Mouse (Mus musculus) left cerebral cortex, adult 11 months (tissue): Measurements from ENCODE around the gene Fyn.

ENCODE experiments used
- DNase-seq: peaks from one replicate; pipeline ENCODE4 v3.0.0; 2022; ENCODE audit warnings: low spot score

Gene Fyn

DNA sequence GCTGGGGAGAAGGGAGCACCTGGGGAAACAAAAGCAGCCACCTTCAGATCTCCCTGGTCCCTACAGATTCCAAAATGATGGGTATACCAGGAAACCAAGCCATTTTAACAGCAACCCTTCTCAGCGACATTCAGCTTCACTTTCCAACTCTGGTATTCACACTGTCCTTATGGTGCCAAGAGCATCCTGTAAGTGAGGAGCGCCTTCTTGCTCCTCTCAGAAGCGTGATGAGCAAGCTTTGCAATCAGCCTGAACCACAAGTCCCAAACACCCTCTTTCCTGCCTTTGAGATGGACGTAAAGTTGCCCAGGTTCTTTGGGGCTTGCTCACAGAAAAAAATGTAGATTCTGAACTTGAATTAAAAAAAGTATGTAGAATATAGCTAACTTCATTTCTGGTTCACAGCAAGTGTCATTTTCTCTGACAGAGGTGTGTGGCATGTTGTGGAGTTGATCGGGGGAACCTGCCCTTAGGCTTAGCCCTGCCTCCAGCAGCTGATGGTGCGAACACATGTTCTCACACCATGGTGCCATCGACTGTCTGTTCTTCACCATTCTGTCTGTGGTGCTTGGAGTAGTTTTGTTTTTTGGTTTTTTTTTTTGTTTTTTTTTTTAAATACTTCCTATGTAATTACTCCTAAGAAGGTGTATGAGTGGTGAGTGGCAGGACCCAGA is 102.5 kb downstream of the Fyn start:
- DNase-seq: no peak

DNA sequence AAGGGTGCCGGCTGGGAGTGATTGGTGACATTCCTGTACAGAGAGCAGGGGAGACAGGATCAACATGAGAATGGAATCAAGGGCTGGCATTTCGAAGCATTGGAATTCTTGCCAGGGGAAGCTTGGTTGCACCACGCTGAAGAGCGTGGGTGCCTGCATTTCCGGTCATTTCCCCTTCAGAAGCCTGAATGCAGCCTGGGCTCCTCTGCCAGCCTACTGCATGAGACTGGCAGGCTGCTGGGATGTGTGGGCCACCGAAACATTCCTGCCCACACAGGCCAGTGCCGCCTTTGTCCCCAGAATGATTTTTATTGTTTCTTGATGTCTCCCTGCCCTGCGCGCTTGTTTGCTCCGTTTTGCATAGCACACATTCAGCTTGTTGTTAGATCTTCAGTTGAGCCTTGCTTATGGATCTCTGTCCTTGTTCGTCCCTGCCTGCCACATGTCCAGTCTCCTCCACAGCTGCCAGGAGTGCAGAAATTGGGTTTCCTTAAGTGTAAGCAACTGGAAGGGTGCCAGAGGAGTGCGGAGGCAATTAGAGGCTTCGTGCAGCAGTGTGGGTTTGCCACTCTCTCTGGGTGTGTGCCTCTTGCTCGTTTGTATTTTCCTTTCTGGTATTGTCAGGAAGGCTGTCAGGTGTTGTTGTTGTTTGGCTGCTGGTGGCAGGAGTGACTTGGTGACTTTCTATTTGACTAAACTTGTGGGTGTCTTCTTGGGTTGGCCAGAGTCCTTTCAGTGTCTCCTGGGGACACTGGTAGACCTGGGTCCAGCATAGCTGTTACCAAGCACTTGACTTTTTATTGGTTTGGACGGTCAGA is 103.3 kb downstream of the Fyn start:
- peak; percentile 23 for DNase-seq

DNA sequence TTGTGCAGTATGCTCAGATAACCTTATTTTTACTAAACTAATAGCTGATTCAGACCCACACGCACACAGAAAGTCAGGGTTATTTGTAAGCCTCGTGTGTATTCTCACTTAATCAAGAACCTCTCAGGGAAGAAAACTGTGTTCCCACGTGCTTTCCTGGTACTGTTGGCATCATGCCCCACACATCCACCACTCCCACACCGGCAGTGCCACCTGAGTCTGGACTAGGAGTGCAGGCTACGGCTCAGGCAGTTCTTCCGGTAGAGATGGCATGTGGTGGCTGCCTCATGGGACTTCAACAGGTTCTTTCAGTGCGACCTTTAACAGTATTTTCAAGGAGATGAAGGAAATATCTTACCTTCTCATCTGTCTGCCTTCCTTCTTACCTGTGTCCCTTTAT is 104.3 kb downstream of the Fyn start:
- no peak for DNase-seq

DNA sequence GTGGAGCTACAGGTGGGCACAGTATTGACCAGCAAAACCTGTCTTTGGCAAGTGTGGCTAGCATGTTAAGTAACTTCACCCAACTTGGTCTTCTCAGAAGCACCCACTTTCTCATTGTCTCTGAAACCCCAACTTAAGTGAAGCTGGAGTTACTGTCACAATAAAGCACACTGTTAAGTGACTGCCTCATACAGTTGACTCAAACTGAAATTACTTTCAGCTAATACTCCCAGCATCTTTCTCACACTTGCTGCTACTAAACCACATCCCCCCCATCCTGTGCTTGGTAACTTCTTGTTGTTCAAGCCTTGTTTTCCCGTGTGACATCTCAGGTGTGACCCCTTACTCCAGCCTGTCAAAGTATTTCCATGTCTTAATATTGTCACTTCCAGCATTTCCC is 110.7 kb downstream of the Fyn start:
- no peak for DNase-seq

DNA sequence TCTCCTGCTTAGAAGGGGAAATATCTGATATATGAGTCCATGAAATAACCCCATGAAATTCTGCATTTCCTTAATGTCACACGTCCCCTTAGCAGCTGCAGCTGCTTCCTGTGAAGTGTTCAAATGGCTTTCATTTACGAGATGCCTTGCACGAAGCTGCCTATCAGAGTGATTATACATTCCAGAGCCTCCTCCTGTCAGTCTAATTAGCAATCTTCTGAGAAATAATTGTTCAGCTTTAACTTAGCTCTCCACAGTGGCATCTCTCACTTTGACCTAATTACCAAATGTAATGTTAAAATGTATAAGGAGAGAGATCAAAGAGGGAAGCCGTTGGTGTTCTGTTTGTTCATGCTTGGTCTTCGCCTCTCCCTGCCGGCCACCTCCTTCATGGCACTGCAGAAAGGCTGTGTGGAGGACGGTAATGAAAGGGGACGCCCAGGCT is 115.7 kb downstream of the Fyn start:
- no peak for DNase-seq

DNA sequence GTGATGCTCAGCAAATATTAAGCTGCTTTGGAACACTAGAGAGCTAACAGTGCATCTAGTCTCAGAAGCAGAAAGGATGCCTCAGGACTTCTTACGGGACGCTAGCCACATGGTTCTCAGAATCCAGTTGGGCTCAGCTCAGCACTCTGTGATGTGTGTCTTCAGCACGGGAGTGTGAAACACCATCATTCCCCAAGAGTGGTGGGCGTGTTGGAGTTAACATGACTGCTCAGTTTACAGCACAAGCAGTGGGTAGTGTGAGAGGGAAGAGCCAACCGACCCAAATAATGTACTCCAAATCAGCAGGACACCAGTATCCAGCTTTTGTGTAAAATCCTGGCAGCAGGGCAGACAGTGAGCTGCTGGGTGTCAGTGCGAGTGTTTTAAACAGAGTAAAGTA is 116.2 kb downstream of the Fyn start:
- no peak for DNase-seq

DNA sequence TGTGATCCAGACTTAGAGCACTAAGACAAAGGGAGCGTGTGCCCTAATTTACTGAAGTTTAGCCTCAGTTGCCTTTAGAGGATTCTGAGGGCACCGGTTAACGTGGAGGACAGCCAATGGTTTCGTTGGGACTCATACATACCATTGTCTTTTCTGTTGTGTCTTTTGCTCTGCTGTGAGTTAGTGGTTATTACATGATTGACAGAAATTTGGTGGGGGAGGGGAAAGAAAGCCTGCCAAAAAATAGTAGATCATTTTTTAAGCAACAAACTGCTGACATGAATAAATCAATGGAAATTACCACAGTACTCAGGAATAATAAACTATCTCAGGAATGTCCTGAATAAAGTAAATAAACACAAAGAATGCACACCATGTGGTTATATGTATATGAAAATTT is 117.3 kb downstream of the Fyn start:
- DNase-seq: no peak

DNA sequence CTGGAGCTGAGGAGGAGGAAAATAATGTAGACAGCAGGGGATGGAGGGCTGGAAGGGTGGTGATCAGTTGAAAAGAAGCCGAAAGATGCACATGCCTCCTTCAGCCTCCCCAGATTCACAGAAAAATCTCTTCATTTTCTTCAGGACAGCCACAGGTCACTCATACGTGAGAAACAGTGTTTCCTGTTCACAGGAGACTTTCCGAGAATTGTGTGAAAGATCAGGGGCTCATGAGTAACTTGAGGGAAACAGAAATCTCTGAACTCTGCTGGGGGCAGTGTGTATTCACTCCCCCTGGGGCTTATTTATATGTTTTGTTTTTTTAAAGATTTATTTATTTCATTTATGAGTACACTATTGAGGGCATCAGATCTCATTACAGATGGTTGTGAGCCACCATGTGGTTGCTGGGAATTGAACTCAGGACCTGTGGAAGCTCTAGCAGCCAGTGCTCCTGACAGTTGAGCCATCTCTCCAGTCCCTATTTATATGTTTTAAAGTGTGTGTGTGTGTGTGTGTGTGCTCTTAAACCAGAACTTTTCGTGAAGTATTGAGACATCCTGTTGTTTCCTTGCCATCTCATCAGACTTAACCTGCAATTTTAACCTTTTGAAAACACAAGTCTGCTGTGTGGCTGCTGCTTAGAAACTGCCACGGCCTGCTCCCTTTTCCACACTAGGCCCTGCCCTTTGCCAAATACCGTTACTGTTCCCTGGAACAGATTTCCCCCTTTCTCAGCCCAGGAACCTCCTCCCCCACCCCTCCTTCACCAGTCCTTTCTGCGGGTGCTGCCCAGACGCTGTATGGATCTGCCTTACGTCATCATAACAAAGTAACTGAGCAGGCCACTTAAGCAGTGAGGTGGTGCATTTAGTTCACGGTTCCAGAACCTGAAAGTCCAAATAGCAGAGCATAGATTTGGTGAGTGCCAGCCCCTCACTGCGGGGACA is 118.1 kb downstream of the Fyn start:
- no peak for DNase-seq

DNA sequence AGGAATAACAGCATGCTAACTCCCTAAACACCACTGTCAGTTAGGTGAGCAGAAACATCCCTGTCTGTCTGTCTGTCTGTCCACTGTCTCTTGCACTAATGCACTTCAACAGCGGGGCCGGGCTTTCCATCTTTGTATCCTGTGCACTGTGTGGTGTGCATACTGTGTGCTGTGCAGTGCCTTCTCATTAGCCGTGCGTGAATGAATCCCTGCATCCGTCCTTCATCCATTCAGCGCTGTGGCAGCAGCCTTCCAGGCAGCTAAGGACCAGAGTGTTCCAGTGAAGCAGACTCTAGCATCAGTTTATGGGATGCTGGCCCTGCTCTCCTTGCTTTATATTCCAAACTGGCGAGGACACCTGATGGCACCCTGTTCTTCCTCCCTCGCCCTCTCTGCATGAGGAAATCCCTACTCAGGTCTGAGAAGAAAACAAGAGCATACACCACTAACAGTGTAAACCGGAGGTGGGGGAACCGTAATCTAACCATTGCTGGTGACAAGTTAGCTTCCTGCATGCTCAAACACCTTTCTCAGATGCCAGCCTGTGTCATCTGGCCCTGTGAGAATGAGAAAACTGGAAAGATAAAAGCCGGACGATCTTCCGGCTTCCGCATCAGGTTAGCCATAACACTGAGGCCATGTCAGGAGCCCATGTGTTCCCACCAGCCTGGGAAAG is 119.2 kb downstream of the Fyn start:
- DNase-seq: no peak

DNA sequence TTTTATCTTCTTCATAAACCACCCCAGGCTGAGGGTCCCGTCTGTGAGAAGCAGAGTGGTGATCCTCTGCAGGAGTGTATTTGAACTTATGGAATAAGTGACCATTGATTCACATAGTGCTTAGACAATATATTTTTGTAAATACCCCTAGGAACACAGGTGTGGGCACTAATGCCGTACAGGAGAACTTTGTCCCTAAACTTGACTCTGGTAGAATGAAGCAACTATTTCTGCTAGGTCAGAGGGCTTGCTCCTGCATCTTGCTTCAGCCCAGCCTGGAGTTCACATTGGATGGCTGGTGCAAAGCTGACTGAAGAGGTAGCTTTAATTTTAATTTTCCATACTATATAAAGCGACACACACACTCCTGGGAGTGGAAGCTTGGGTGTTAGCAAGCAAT is 119.9 kb downstream of the Fyn start:
- no peak for DNase-seq

DNA sequence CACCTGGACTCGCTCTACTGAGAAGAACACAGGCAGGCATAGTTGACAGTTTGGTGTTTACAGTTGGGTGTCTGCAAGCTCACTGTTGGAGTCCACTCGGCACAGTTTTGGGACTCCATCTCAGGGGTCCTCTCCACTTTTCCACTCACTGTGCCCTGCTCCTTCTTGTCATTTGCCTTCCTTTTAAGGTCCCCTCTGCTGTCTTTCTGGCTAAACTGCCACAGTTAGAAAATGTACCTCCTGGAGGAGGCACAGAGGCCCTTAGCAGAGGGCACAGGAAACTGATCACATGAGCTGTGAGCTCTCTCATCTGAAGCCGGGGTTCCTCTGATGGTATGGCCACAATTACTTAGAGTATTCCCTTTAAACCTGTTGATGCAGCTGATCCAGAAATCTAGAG is 120.3 kb downstream of the Fyn start:
- DNase-seq: no peak

DNA sequence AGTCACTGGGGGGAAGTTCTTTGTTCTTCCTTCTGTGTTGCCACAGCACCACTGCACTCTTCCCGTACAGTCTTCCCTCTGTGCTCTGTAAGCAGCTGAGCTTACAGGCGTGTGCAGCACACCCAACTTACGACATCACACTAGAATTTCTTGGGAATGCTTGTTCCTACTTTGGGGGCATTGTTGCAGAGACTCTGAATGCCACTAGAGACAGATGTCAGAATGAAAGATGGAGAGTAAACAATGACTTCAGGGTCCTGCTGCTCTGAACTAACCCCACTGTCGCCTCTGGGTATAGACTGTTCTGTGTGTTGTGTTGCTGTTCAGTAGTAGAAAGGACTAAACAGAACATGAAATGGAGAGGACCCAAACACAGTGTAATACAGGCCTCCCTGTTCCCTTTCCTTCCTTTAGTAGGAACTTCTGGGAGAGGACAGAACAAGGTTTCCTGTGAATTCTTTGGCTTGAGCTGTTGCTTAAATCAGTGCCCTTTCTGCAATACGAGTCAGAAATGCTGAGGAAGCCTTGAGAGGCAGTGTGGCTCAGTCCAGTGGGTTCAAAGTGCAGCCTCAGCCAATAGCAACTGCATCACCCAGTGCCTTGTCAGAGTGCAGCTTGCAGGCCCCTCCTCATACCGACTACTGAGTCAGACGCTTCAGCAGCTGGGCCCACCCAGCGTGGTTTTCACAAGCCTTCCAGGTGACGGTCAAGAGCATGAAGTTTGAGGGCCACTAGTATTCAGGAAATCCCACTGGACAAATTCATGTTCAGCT is 121.9 kb downstream of the Fyn start:
- no peak for DNase-seq

DNA sequence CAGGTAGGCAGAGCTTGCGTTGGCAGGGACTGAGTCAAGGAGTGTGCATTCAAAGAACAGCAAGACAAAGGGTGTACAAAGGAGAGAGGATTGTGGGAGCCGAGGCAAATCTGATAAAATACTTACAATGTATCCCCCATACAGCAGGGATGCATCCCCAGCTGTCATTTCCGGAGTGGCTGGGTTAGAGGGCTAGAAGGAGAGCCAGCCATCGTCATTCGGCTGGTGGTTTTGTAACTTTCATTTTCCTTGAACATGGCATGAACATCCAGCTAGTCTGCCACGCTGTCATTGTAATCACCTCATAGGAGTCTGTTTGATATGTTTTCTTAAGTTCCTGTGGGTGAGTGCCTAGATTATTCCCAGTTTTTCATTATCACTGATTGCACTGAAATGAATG is 123.5 kb downstream of the Fyn start:
- no peak for DNase-seq

DNA sequence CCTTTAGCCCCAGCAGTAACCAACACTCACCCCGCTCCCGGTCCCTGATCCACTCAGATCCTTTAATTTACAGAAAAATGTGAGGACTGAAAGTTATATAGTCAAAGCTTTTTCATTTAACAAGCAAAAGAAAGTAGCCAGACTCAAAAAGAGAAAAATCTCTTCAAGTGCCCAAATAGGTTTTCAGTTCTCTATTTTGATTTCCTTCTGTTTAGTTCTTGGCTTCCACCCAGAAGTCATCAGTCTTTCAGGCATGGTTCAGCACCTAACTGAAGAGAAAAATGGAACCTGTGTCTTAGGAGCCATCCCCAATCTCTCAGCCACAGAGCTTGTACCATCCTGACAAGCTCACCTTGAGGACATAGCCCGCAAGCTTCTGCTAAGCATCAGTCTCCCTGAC is 124.4 kb downstream of the Fyn start:
- DNase-seq: no peak

DNA sequence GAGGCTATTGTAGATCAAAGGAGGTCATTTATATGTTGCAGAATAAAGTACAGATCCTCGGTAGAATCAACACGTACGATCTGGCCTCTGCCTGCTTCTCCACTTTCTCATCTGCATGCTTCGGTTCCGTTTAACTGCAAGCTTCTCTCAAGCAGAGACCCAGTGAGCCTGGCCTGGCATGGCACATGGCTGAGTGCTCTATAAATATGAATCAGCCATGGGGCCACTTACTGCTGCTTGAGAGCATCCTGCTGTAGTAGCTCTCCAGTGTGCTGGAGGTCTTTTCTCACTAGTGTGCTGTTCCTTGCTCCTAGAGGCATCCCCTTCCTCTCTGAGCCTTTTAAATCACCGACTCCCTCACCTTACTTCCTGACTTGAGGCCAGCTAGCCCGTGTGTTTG is 130.0 kb downstream of the Fyn start:
- no peak for DNase-seq

DNA sequence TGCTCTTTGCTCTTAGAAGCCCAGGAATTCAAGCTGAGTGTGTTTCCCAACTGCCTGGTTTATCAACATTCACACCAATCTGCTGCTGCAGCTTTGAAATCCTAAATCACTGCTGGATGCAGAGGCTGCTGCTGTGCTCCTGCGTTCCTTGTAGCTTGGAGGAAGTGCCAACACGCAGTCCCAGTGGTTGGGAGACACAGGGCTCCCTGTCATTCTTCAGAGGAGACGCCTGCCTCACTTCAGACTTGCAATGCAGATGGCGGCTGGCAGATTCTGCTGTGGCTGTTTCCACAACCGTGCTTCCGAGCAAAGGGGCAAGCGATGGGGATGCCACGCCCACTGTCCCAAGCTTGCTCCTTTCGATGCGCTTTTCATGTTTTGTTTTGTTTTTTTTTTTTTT is 132.9 kb downstream of the Fyn start:
- no peak for DNase-seq

DNA sequence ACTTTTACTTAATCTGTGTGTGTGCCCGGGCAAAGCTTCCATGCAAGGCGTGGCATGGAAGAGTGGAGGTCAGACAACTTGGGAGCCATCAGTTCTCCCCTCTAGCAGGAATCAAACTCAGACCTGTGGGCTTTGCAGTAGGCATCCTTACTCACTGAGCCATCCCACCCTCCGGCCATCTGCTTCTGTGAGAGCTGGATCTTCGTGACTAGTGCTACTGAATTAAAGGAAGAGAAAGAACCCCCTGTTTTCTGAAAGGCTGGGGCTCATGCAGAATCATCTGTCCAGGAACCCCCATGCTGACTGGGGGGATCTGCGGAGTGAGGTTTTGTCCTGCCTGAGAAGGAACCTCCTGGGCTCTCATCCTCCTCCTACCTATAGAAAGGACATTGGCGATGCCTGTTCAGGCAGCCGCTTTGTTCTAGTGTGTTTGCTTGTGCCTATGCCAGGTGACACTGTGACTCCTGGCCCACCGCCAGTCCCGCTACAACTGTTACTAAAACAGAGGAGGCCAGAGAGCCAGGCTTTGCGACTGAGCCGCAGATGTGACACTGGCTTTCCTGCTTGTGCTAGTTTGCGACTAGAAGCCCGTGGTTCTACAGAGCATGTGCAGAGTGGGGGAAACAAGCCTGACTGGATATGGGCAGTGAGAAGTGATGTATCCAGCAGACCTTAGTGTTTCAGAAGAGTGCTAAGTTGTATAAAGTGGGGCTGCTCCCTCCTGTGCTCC is 133.5 kb downstream of the Fyn start:
- DNase-seq: no peak

DNA sequence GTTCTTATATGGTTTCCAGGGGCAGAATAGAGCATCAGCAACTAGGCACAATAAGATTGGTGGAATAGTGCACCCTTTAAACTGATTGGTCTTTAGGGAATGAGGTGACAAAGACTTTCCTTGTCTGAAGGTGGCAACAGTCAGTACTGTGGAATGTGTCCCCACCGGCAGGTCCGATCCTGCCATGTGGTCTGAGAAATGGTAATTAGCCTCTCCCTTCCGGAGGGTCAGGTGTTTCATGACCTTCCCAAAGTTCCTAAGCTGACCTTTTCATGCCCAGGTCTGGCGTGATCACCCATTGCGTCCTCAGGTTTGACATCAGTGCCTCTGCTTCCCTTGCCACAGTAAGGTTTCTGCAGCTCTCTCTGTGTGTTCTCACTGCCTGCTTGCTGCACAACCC is 134.7 kb downstream of the Fyn start:
- no peak for DNase-seq

DNA sequence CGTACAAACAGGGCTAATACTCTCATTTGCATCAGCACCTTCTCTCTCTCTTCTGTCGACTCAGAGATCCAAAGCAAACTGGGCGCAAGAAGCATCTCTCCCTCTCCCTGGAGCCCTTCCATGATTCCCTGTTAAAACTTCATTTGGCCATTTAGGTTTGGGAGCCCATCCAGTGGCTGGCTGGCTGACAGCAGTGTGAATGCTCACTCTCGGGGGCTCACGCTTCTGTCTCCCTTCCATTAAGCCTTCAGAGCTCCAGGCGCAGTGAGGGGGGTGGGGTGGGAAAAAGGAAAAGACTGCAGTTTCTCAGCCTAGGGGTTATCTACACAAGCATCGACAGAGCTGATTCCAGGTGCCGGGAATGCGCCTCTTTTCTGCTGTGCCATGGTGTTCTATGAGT is 136.4 kb downstream of the Fyn start:
- DNase-seq: no peak

DNA sequence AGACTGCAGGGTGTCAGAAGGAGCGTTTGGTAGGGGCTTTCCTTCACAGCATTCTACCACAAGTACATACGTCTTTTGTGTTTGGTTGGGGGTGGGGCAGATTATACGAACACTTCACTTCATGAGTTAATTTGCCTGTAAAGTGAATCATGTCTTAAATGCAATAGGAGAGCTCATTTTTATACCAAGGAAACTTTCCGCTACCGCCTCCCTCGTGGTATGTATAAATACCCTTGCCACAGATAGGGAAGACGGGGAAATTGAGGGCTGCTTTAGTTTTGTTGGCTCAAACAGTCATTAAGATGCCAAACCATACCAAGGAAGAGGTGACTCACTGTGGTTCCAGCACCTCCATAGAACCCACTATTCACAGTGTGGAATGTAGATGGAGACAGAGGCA is 137.0 kb downstream of the Fyn start:
- no peak for DNase-seq

DNA sequence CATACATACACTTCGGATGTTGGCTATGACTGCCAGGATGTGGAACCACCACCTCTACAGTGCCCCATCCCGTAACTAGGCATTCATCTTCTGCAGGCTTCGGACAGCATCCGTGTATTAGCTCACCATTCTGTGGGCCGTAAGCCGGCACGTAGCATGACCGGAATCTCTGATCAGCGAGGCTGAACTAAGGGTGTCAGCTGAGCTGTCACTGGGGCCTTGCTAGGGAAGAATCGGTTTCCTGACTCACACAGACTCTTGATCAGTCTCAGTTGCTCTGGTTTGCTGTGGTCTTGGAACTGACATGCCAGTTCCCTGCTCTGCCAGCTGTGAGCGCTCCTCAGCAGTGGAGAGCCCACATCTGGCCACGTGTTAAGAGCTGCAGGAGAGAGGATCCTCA is 137.7 kb downstream of the Fyn start:
- no peak for DNase-seq
